Mouse (Mus musculus): Measurements from ENCODE around the gene Hmgn2. TPM values are rescaled to one million over a fixed set of nuclear protein-coding genes. Genes with fewer than 3 reads are reported as not detected.
"Not testable (repeated sequence)": the region's sequence is repeated elsewhere in the genome, so short reads cannot be mapped to it uniquely, and the experiment has no call there.

Hmgn2 gene
- total RNA-seq, 2 experiments from 2014 or later, result 943 to 1,765 TPM

DNA sequence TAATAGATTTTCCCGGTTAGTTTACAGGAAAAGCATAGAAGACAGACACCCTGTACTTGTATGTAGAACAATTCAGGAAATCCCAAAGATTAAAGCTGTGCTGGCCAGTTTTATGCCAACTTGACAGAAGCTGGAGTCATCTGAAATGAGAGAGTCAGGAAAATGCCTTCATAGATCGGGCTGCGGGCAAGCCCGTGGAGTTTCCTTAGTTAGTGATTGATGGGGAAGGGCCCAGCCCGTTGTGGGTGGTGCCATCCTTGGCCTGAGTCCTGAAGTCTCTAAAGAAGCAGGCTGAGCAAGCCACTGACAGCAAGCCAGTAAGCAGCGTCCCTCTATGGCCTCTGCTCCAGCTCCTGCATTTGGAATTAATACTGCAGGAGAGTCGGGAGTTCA, 39.2 kb downstream of the Hmgn2 start:
- 0 out of 2 replicates have a peak, but pooled peaks have one; percentile 23 for ATAC-seq (replicated peaks; ENCODE audit: poor library complexity, severe bottlenecking)

DNA sequence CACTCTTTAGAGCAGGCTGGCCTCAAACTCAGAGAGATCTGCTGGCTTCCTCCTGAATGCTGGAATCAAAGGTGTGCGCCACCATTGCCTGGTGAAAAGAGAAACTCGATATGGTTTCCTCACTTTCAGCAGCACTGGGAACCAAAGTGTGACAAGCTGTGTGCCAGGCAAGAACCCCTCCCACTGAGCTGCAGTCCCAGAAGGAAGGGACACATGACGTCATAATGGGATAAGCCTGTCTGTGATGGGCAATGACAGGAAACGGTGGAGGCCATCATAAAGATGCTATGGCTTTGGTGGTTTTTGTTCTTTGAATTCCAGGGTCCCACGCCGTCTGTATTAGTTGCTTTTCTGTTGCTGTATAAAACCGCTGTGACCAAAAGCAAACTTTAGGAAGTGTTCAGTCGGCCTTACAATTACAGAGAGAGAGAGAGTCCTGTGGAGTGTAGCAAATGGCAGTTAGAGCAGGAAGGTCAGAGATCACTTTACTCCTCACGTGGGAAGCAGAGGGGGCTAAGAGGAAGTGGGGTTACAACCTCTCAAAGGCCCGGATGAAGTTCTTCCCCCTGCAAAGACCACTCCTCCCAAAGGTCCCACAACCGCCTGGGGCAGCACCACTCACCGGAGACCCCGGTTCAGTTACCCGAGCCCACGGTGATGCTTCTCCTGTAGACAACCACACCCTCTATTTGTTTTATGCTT, 39.7 kb downstream of the Hmgn2 start:
- ATAC-seq (replicated peaks; ENCODE audit: poor library complexity, severe bottlenecking), result peak; percentile 81

DNA sequence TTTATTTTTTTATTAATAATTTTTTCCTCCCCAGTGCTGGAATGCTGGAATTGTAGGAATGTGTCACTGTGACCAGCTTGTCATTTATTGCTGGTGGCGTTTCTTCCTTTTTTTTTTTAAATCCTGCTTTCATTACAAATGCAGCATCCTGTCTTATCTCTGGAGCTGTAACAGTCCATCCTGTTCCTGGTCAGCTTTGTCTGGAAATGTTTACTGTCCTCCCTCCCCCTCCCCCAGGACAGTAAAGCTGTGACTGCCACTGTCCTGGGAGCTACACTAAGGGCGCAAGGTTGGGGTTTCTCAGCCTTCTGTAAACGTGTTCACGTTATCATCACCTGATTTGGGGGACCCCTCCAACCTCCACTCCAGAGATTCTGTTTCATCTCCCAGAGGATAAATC, 43.2 kb downstream of the Hmgn2 start:
- no peak for ATAC-seq (replicated peaks; ENCODE audit: poor library complexity, severe bottlenecking)

DNA sequence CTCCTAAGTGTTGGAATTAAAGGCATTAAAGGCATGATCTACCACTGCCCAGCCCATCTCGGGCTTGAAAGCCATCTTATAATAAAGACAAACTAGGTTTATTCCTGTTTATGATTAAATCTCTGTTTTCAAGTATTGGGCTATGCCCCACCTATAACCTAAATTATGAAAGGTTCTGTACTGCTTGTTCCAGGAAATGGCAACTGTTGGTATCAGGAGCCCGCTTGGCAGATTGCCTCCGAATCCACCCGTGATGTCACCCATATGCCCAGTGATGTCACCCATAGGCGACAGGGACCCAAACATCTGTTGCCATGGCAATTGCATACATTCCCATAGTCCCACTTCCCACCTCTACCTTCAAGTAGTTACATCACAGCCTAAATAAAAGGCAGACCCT, 44.7 kb downstream of the Hmgn2 start:
- ATAC-seq (replicated peaks; ENCODE audit: poor library complexity, severe bottlenecking), result no peak

DNA sequence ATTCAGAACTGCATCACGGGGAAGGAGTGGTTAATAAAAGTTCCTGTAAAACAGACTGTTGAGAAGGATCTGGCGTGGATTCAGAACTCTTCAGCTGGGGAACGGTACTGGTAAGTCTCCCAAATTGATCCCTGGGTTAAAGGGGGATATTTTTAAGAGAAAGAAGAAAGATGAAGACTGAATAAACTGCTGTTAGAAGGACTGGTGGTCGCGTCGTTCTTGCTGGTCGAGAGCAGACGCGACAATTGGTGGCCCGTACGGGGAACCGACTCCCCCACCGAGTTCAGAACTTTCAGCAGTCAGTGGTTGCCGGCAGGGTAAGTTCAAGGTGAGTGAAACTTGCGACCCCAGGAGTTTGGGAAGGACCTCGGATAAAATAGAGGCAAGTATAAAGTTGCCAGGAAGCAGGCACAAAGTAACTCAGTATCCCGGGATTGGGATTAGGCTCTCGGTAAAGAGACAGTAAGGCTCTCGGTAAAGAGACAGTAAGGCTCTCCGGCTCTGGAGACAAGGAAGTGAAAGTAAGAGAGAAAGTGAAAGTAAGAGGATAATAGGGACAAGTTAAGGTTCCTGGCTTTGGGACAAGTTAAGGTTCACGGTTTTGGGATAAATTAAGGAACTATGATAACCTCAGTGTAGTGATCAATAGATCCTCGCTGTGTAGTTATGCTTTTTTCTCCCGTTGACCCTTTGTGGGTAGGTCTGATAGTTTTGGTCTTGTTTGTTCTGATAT, 50.2 kb downstream of the Hmgn2 start:
- ATAC-seq (replicated peaks; ENCODE audit: poor library complexity, severe bottlenecking), result not testable (repeated sequence)

Other genes with a start within 250 kb of the Hmgn2 start
- gene Arid1a, start 211.9 kb downstream of the Hmgn2 start, total RNA-seq (2014; fragmentation: Nextera tagmentation), result 125 and 153 TPM in 2 replicates
- gene Arid1a, start 211.9 kb downstream of the Hmgn2 start, total RNA-seq (2017), result 26.6 and 33.2 TPM in 2 replicates
- gene Rps6ka1, start 80.9 kb downstream of the Hmgn2 start, total RNA-seq (2014; fragmentation: Nextera tagmentation), result 172 and 174 TPM in 2 replicates
- 148 and 151 TPM in 2 replicates for gene Rps6ka1, start 80.9 kb downstream of the Hmgn2 start, total RNA-seq (2017)
- gene Dhdds, start 32.3 kb upstream of the Hmgn2 start, total RNA-seq (2014; fragmentation: Nextera tagmentation), result 45.3 and 57.1 TPM in 2 replicates
- gene Dhdds, start 32.3 kb upstream of the Hmgn2 start, total RNA-seq (2017), result 22.8 and 24.8 TPM in 2 replicates
- gene Lin28a, start 50.2 kb upstream of the Hmgn2 start, total RNA-seq (2014; fragmentation: Nextera tagmentation), result 2.1 and 13.9 TPM in 2 replicates
- gene Lin28a, start 50.2 kb upstream of the Hmgn2 start, total RNA-seq (2017), result 4.0 and 10.5 TPM in 2 replicates
- not detected in 2 replicates for gene Zfp683, start 85.2 kb upstream of the Hmgn2 start, total RNA-seq (2014; fragmentation: Nextera tagmentation)
- not detected in 2 replicates for gene Zfp683, start 85.2 kb upstream of the Hmgn2 start, total RNA-seq (2017)
- 0.38 and 1.3 TPM in 2 replicates for gene Crybg2, start 92.2 kb upstream of the Hmgn2 start, total RNA-seq (2014; fragmentation: Nextera tagmentation)
- not detected in 2 replicates for gene Crybg2, start 92.2 kb upstream of the Hmgn2 start, total RNA-seq (2017)
- gene Cd52, start 126.4 kb upstream of the Hmgn2 start, total RNA-seq (2014; fragmentation: Nextera tagmentation), result 240 and 247 TPM in 2 replicates
- gene Cd52, start 126.4 kb upstream of the Hmgn2 start, total RNA-seq (2017), result 259 and 330 TPM in 2 replicates
- 14.4 and 30.2 TPM in 2 replicates for gene Ubxn11, start 133.9 kb upstream of the Hmgn2 start, total RNA-seq (2014; fragmentation: Nextera tagmentation)
- 4.8 and 11.2 TPM in 2 replicates for gene Ubxn11, start 133.9 kb upstream of the Hmgn2 start, total RNA-seq (2017)
- gene Sh3bgrl3, start 160.1 kb upstream of the Hmgn2 start, total RNA-seq (2014; fragmentation: Nextera tagmentation), result 841 and 871 TPM in 2 replicates
- gene Sh3bgrl3, start 160.1 kb upstream of the Hmgn2 start, total RNA-seq (2017), result 333 and 394 TPM in 2 replicates
- gene Cep85, start 218.5 kb upstream of the Hmgn2 start, total RNA-seq (2014; fragmentation: Nextera tagmentation), result 20.8 and 28.9 TPM in 2 replicates
- gene Cep85, start 218.5 kb upstream of the Hmgn2 start, total RNA-seq (2017), result 26.7 and 33.7 TPM in 2 replicates
- not detected in 2 replicates for gene Gm7534, start 234.4 kb upstream of the Hmgn2 start, total RNA-seq (2014; fragmentation: Nextera tagmentation)
- gene Gm7534, start 234.4 kb upstream of the Hmgn2 start, total RNA-seq (2017), result not detected in 2 replicates

Measured in granulocyte monocyte progenitor cell, adult 5-6 weeks (primary cell).